Mouse (Mus musculus): ENCODE measurements around the gene Tgfbi.
A peak's percentile ranks its signal among the peaks of the same experiment; 100 is the strongest.

GRCm38 (mm10) chr13:56563075-56563474, 46.2 kb upstream of the Tgfbi start:
- TF ChIP-seq CTCF (IDR thresholded peaks at IDR 0.05; ENCODE audit: extremely low read depth, insufficient read depth, low read length) (peak; percentile 62), POLR2A (IDR thresholded peaks at IDR 0.05; ENCODE audit: extremely low read depth, insufficient read depth, low read length) (no peak)
